Mouse (Mus musculus) ES-Bruce4 (cell line): ENCODE data around the gene Nup37.

Experiments
- CTCF ChIP-seq: IDR thresholded peaks from one replicate; pipeline ENCODE4 v1.8.1; 2011; ENCODE audit warnings: low read depth, low read length
- EP300 ChIP-seq: IDR thresholded peaks from 2 replicates; pipeline ENCODE4 v1.6.1; 2011; ENCODE audit warnings: low read depth, low read length; ENCODE audit not compliant: insufficient read depth
- POLR2A ChIP-seq: IDR thresholded peaks from one replicate; pipeline ENCODE4 v1.8.1; 2011; ENCODE audit warnings: low read length; ENCODE audit not compliant: insufficient read depth

DNA sequence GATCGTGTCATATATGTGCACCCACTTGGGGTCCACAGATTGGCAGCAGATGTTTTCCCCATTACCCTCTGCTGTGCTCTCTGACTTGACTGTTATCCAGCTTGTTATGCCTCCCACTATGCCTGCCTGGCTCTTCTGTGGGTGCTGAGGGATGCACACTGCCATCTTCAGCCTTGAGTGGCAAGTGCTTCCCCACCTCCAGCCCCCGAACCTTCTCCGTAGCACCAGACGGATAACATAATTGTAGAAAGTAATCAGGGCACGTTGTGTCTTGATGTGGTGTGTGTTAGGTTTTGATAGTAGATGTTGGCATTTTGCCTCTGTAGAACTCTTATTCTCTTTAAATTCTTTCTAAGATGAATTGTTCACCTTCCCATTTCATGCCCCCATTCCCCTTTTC, 65.9 kb downstream of the Nup37 start:
- TF ChIP-seq CTCF (no peak), EP300 (no peak), POLR2A (no peak)
